Mouse (Mus musculus) testis, adult 2 months (tissue): Measurements from ENCODE around the gene Ncor2.

Experiments used
- CTCF ChIP-seq: fragments of 200-500 bp; IDR thresholded peaks from 2 replicates; pipeline ENCODE4 v1.5.1; 2012; ENCODE audit warnings: low read depth, mild to moderate bottlenecking, inconsistent platforms, low read length, moderate library complexity; ENCODE audit not compliant: control insufficient read depth, insufficient read depth, insufficient replicate concordance
- POLR2A ChIP-seq: fragments of 200-500 bp; IDR thresholded peaks from 2 replicates; pipeline ENCODE4 v1.6.1; 2012; ENCODE audit warnings: low read depth, mild to moderate bottlenecking, inconsistent platforms, low read length, moderate library complexity; ENCODE audit not compliant: control insufficient read depth

GRCm38 (mm10) chr5:125069426-125069825, 109.6 kb downstream of the Ncor2 start:
- no peak for TF ChIP-seq CTCF
- TF ChIP-seq POLR2A = no peak
